Mouse (Mus musculus) Patski (cell line): ENCODE measurements at regions not wholly inside any gene's neighbourhood (a gene's known extent, or its start where the extent isn't known, plus 50 kb on each side); places are given as distances from the start of the nearest gene placed in this dataset.
A peak's percentile ranks its signal among the peaks of the same experiment; 100 is the strongest.

Source experiments
- ATAC-seq: fragments of 100-300 bp; one replicate; pipeline ENCODE4 v1.8.0; 2021
- CTCF ChIA-PET: fragments of 350-600 bp; sonication (Branson Sonifier 250); formaldehyde crosslinking; loops from one replicate; lab custom pipeline; 2022; ENCODE audit warnings: inconsistent platforms; lab: Charles Lee
- POLR2A ChIA-PET: fragments of 350-600 bp; sonication (Branson Sonifier 250); formaldehyde crosslinking; loops from one replicate; lab custom pipeline; 2022; ENCODE audit warnings: antibody characterized with exemption, inconsistent platforms; lab: Charles Lee
- DNase-seq: peaks from one replicate; pipeline ENCODE4 v3.0.0-alpha.2; 2011; ENCODE audit warnings: low read depth, low spot score
- H3K27me3 ChIP-seq: fragments of 371-371 bp; one replicate; pipeline ENCODE4 v1.5.1; 2021
- CTCF ChIP-seq: fragments of 100-300 bp; IDR thresholded peaks from one replicate; pipeline ENCODE4 v1.5.1; 2021
- in situ Hi-C: fragments of 300-500 bp; cut with MboI; formaldehyde crosslinking; loops from 3 replicates; pipeline ENCODE4 v1.11.1; 2018; ENCODE audit warnings: low pct_unique_long_range_greater_than_20kb, mixed read lengths

- POLR2A ChIA-PET = interaction anchor here (1.1 kb wide), 1 partner anchor 130 kb away, joined by 3 read pairs; the partner anchor contains the start of gene Sugt1
- CTCF ChIA-PET = interaction anchor here (0.5 kb wide), 1 partner anchor 854 kb away, joined by 3 read pairs; no protein-coding TSS in a partner anchor
- in situ Hi-C loops = no loop called here
Measured at GRCm38 (mm10) chr14:79716704-79717103, 54.4 kb downstream of the Pcdh8 start.

GRCm38 (mm10) chr14:79712550-79713262 is 50.7 kb upstream of the Cnmd start:
- ChIA-PET POLR2A (interaction anchor here (0.7 kb wide), 1 partner anchor 58 kb away, joined by 3 read pairs; the partner anchor contains the start of gene Pcdh8), CTCF (interaction anchor here (2.2 kb wide), 1 partner anchor 10 kb away, joined by 8 read pairs; no protein-coding TSS in a partner anchor)
- H3K27me3 ChIP-seq = no peaks in the 10 kb centered on the region
- DNase-seq (peak; percentile 61), ATAC-seq (peak; percentile 84)
- TF ChIP-seq CTCF = no peak
- in situ Hi-C loops = no loop called here

More at GRCm38 (mm10) chr14:79716704-79717103, 54.4 kb downstream of the Pcdh8 start:
- ATAC-seq (no peak), DNase-seq (no peak)
- H3K27me3 ChIP-seq = no peaks in the 10 kb centered on the region
- no peak for TF ChIP-seq CTCF
